Mouse (Mus musculus): Measurements from ENCODE around the gene Zcchc7. TPM values are rescaled to one million over a fixed set of nuclear protein-coding genes. Genes with fewer than 3 reads are reported as not detected.
A peak's percentile ranks its signal among the peaks of the same experiment; 100 is the strongest.
"Not testable (repeated sequence)": the region's sequence is repeated elsewhere in the genome, so short reads cannot be mapped to it uniquely, and the experiment has no call there.

The Zcchc7 gene
- polyA plus RNA-seq, 1 experiment from 2014 or later, result 28.5 TPM

- 78% methylated on average over 4 of the region's 4 CpGs for WGBS
- H3K27me3 ChIP-seq (replicated peaks; ENCODE audit: control insufficient read depth, insufficient read depth, low read length), result peaks cover 27% of the 10 kb centered on the region
- no peaks in the 10 kb centered on the region for H3K36me3 ChIP-seq (ENCODE audit: control insufficient read depth, insufficient read depth, low read length)
- no peaks in the 10 kb centered on the region for H3K4me1 ChIP-seq (replicated peaks; ENCODE audit: control insufficient read depth, insufficient read depth, low read length)
- H3K4me2 ChIP-seq, result no peak overlapping the region
- H3K9ac ChIP-seq (ENCODE audit: low read depth, low read length), result no peak overlapping the region
- DNase-seq (ENCODE audit: low spot score) (no peak), ATAC-seq (replicated peaks; ENCODE audit: low FRiP score) (no peak)
- no peak overlapping the region for H3K27ac ChIP-seq (ENCODE audit: low read depth, low read length)
- H3K9me3 ChIP-seq (ENCODE audit: control insufficient read depth, low read length), result no peaks in the 10 kb centered on the region
- no peak overlapping the region for H3K4me3 ChIP-seq (ENCODE audit: low read depth, low read length)
Observed at GRCm38 (mm10) chr4:44721237-44721636, 34.4 kb upstream of the Zcchc7 start.

- H3K27ac ChIP-seq (ENCODE audit: low read depth, low read length), result no peak overlapping the region
- DNase-seq (ENCODE audit: low spot score), result no peak
- no peaks in the 10 kb centered on the region for H3K36me3 ChIP-seq (ENCODE audit: control insufficient read depth, insufficient read depth, low read length)
- no peaks in the 10 kb centered on the region for H3K9me3 ChIP-seq (ENCODE audit: control insufficient read depth, low read length)
- no peak overlapping the region for H3K4me3 ChIP-seq (ENCODE audit: low read depth, low read length)
- H3K4me1 ChIP-seq (replicated peaks; ENCODE audit: control insufficient read depth, insufficient read depth, low read length), result no peaks in the 10 kb centered on the region
- 61% methylated on average over 1 of the region's 1 CpGs for WGBS
- H3K4me2 ChIP-seq, result no peak overlapping the region
- no peaks in the 10 kb centered on the region for H3K27me3 ChIP-seq (replicated peaks; ENCODE audit: control insufficient read depth, insufficient read depth, low read length)
- no peak for ATAC-seq (replicated peaks; ENCODE audit: low FRiP score)
- no peak overlapping the region for H3K9ac ChIP-seq (ENCODE audit: low read depth, low read length)
Observed at GRCm38 (mm10) chr4:44740471-44740870, 15.2 kb upstream of the Zcchc7 start.

- peak overlapping the region; percentile 92 for H3K4me3 ChIP-seq (ENCODE audit: low read depth, low read length)
- no peaks in the 10 kb centered on the region for H3K27me3 ChIP-seq (replicated peaks; ENCODE audit: control insufficient read depth, insufficient read depth, low read length)
- H3K27ac ChIP-seq (ENCODE audit: low read depth, low read length), result peak overlapping the region; percentile 86
- under 1% methylated on average over 60 of the region's 60 CpGs for WGBS
- peak overlapping the region; percentile 77 for H3K4me2 ChIP-seq
- H3K4me1 ChIP-seq (replicated peaks; ENCODE audit: control insufficient read depth, insufficient read depth, low read length), result peaks cover 3% of the 10 kb centered on the region
- peak; percentile 90 for DNase-seq (ENCODE audit: low spot score)
- no peaks in the 10 kb centered on the region for H3K36me3 ChIP-seq (ENCODE audit: control insufficient read depth, insufficient read depth, low read length)
- H3K9me3 ChIP-seq (ENCODE audit: control insufficient read depth, low read length), result no peaks in the 10 kb centered on the region
- peak overlapping the region; percentile 91 for H3K9ac ChIP-seq (ENCODE audit: low read depth, low read length)
- ATAC-seq (replicated peaks; ENCODE audit: low FRiP score), result peak; percentile 98
Observed at GRCm38 (mm10) chr4:44756134-44756951, 666 bp downstream of the Zcchc7 start.

GRCm38 (mm10) chr4:44757131-44757530, 1.5 kb downstream of the Zcchc7 start:
- H3K27me3 ChIP-seq (replicated peaks; ENCODE audit: control insufficient read depth, insufficient read depth, low read length); DNase-seq (ENCODE audit: low spot score); H3K9me3 ChIP-seq (ENCODE audit: control insufficient read depth, low read length); ATAC-seq (replicated peaks; ENCODE audit: low FRiP score); H3K4me1 ChIP-seq (replicated peaks; ENCODE audit: control insufficient read depth, insufficient read depth, low read length); H3K36me3 ChIP-seq (ENCODE audit: control insufficient read depth, insufficient read depth, low read length): not testable (repeated sequence)
- WGBS, result 8% methylated on average over 10 of the region's 10 CpGs
- Histone ChIP-seq H3K27ac (ENCODE audit: low read depth, low read length) (peak overlapping the region; percentile 86; the same call in 1 of the 2 replicates), H3K9ac (ENCODE audit: low read depth, low read length) (peak overlapping the region; percentile 91), H3K4me3 (ENCODE audit: low read depth, low read length) (peak overlapping the region; percentile 92), H3K4me2 (peak overlapping the region; percentile 71)

GRCm38 (mm10) chr4:44774890-44775289, 19.2 kb downstream of the Zcchc7 start:
- H3K4me1 ChIP-seq (replicated peaks; ENCODE audit: control insufficient read depth, insufficient read depth, low read length), result no peaks in the 10 kb centered on the region
- no peaks in the 10 kb centered on the region for H3K9me3 ChIP-seq (ENCODE audit: control insufficient read depth, low read length)
- DNase-seq (ENCODE audit: low spot score), result no peak
- no peak overlapping the region for H3K9ac ChIP-seq (ENCODE audit: low read depth, low read length)
- 91% methylated on average over 3 of the region's 3 CpGs for WGBS
- H3K4me2 ChIP-seq, result no peak overlapping the region
- H3K36me3 ChIP-seq (ENCODE audit: control insufficient read depth, insufficient read depth, low read length), result no peaks in the 10 kb centered on the region; the same call in 1 of the 2 replicates
- no peak overlapping the region for H3K4me3 ChIP-seq (ENCODE audit: low read depth, low read length)
- H3K27ac ChIP-seq (ENCODE audit: low read depth, low read length), result no peak overlapping the region
- no peak for ATAC-seq (replicated peaks; ENCODE audit: low FRiP score)
- no peaks in the 10 kb centered on the region for H3K27me3 ChIP-seq (replicated peaks; ENCODE audit: control insufficient read depth, insufficient read depth, low read length)

- Histone ChIP-seq H3K4me1 (replicated peaks; ENCODE audit: control insufficient read depth, insufficient read depth, low read length) (no peaks in the 10 kb centered on the region), H3K27ac (ENCODE audit: low read depth, low read length) (no peak overlapping the region), H3K27me3 (replicated peaks; ENCODE audit: control insufficient read depth, insufficient read depth, low read length) (no peaks in the 10 kb centered on the region), H3K4me3 (ENCODE audit: low read depth, low read length) (no peak overlapping the region), H3K4me2 (no peak overlapping the region), H3K9me3 (ENCODE audit: control insufficient read depth, low read length) (no peaks in the 10 kb centered on the region), H3K9ac (ENCODE audit: low read depth, low read length) (no peak overlapping the region), H3K36me3 (ENCODE audit: control insufficient read depth, insufficient read depth, low read length) (no peaks in the 10 kb centered on the region)
- 88% methylated on average over 2 of the region's 2 CpGs for WGBS
- no peak for ATAC-seq (replicated peaks; ENCODE audit: low FRiP score)
- DNase-seq (ENCODE audit: low spot score), result no peak
Observed at GRCm38 (mm10) chr4:44776651-44777050, 21.0 kb downstream of the Zcchc7 start.

GRCm38 (mm10) chr4:44777101-44777500, 21.4 kb downstream of the Zcchc7 start:
- ATAC-seq (replicated peaks; ENCODE audit: low FRiP score), result no peak
- no peak overlapping the region for H3K4me2 ChIP-seq
- H3K36me3 ChIP-seq (ENCODE audit: control insufficient read depth, insufficient read depth, low read length), result no peaks in the 10 kb centered on the region
- 91% methylated on average over 3 of the region's 3 CpGs for WGBS
- H3K9ac ChIP-seq (ENCODE audit: low read depth, low read length), result no peak overlapping the region
- no peak overlapping the region for H3K4me3 ChIP-seq (ENCODE audit: low read depth, low read length)
- no peaks in the 10 kb centered on the region for H3K4me1 ChIP-seq (replicated peaks; ENCODE audit: control insufficient read depth, insufficient read depth, low read length)
- H3K9me3 ChIP-seq (ENCODE audit: control insufficient read depth, low read length), result no peaks in the 10 kb centered on the region
- no peak overlapping the region for H3K27ac ChIP-seq (ENCODE audit: low read depth, low read length)
- no peaks in the 10 kb centered on the region for H3K27me3 ChIP-seq (replicated peaks; ENCODE audit: control insufficient read depth, insufficient read depth, low read length)
- no peak for DNase-seq (ENCODE audit: low spot score)

- Histone ChIP-seq H3K4me2 (no peak overlapping the region), H3K9me3 (ENCODE audit: control insufficient read depth, low read length) (no peaks in the 10 kb centered on the region), H3K36me3 (ENCODE audit: control insufficient read depth, insufficient read depth, low read length) (no peaks in the 10 kb centered on the region), H3K4me1 (replicated peaks; ENCODE audit: control insufficient read depth, insufficient read depth, low read length) (no peaks in the 10 kb centered on the region), H3K9ac (ENCODE audit: low read depth, low read length) (no peak overlapping the region), H3K27me3 (replicated peaks; ENCODE audit: control insufficient read depth, insufficient read depth, low read length) (no peaks in the 10 kb centered on the region), H3K27ac (ENCODE audit: low read depth, low read length) (no peak overlapping the region), H3K4me3 (ENCODE audit: low read depth, low read length) (no peak overlapping the region)
- ATAC-seq (replicated peaks; ENCODE audit: low FRiP score), result no peak
- no peak for DNase-seq (ENCODE audit: low spot score)
Observed at GRCm38 (mm10) chr4:44777711-44778110, 22.0 kb downstream of the Zcchc7 start.

- Histone ChIP-seq H3K9me3 (ENCODE audit: control insufficient read depth, low read length) (no peaks in the 10 kb centered on the region), H3K27ac (ENCODE audit: low read depth, low read length) (no peak overlapping the region), H3K36me3 (ENCODE audit: control insufficient read depth, insufficient read depth, low read length) (no peaks in the 10 kb centered on the region), H3K27me3 (replicated peaks; ENCODE audit: control insufficient read depth, insufficient read depth, low read length) (no peaks in the 10 kb centered on the region), H3K4me1 (replicated peaks; ENCODE audit: control insufficient read depth, insufficient read depth, low read length) (no peaks in the 10 kb centered on the region), H3K9ac (ENCODE audit: low read depth, low read length) (no peak overlapping the region), H3K4me3 (ENCODE audit: low read depth, low read length) (no peak overlapping the region), H3K4me2 (no peak overlapping the region)
- DNase-seq (ENCODE audit: low spot score) (no peak), ATAC-seq (replicated peaks; ENCODE audit: low FRiP score) (no peak)
- 77% methylated on average over 3 of the region's 3 CpGs for WGBS
Observed at GRCm38 (mm10) chr4:44778316-44778715, 22.6 kb downstream of the Zcchc7 start.
